Mouse (Mus musculus) splenic B cell, adult 2 months (primary cell): Measurements from ENCODE around the gene Tbx3.
A peak's percentile ranks its signal among the peaks of the same experiment; 100 is the strongest.

Experiments used
- DNase-seq: peaks from one replicate; pipeline ENCODE4 v3.0.0-alpha.2; 2011; ENCODE audit warnings: low read depth, low spot score
- H3K27me3 ChIP-seq: 2 replicates; pipeline ENCODE4 v1.6.1; 2012; ENCODE audit warnings: mild to moderate bottlenecking, low read length, moderate library complexity, mixed read lengths; ENCODE audit not compliant: control insufficient read depth, poor library complexity, insufficient read depth, severe bottlenecking
- H3K36me3 ChIP-seq: 2 replicates; pipeline ENCODE4 v1.6.1; 2012; ENCODE audit warnings: mild to moderate bottlenecking, low read length, moderate library complexity, mixed read lengths; ENCODE audit not compliant: control insufficient read depth, poor library complexity, insufficient read depth, severe bottlenecking

Gene Tbx3

DNA sequence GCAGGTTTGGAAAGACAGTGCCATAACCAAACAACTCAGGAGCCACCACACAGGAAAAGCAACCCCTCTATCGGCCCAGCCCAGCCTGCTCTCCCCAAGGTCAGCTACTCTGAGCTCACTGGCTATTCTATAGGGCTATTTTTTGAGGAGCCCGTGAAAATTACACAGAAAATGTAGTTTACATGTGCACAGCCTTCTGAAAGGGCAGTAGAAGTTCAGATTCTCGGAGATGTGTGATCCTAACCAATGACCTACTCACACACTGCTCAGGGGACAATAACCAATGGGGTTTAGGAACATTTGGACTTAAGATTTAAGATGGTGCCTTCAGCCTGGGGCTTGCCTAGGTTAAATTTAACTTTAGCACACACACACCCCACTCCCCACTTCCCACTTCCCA lies 19.0 kb downstream of the Tbx3 start:
- H3K36me3 ChIP-seq: no peaks in the 10 kb centered on the region
- peaks cover 2% of the 10 kb centered on the region; the same call in 1 of the 2 replicates for H3K27me3 ChIP-seq
- no peak for DNase-seq

DNA sequence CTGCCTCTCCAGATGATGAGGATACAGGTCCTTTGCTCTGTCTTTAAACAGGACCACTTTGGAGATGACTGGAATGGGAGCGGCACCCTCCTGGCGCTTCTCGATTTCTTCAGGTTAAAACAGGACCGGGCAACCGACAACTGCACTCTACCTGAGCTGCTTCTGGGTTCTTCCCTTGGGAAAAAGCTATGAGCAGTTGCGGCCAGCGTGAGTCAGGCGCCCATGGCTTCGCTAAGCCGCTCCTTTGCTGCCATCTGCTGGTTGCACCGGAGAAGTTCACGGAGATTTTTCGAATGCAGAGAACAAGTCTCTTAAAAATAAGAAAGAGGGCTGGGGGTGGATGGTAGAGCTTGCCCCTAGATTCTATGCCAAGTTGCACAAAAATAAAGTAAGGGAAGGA lies 20.6 kb downstream of the Tbx3 start:
- no peaks in the 10 kb centered on the region for H3K36me3 ChIP-seq
- peaks cover 1% of the 10 kb centered on the region for H3K27me3 ChIP-seq
- DNase-seq: peak; percentile 56

GRCm38 (mm10) chr5:119692425-119692824 lies 22.0 kb downstream of the Tbx3 start:
- no peaks in the 10 kb centered on the region for H3K36me3 ChIP-seq

DNA sequence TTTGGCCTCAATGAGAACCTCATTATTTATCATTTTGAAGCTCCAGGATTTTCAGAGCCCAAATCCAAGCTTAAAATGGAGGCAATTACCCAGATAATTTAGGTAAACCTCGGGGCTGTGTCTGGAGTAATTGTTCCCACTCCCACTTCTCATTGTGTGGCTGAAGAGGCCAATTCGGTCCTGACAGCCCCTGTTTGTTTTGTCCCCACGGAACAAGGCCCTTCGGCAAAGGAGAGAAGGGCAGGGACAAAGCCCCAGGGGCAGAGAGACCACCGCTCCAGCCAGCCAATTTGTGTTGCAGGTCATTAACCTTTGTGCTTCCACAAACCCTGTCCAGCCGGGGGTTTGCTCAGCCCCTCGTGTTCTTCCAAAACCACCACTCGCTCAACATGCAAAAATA lies 24.4 kb downstream of the Tbx3 start:
- DNase-seq: no peak
- Histone ChIP-seq H3K36me3 (no peaks in the 10 kb centered on the region), H3K27me3 (no peaks in the 10 kb centered on the region; the same call in 1 of the 2 replicates)

More at GRCm38 (mm10) chr5:119692425-119692824, 22.0 kb downstream of the Tbx3 start:
- no peaks in the 10 kb centered on the region; the same call in none of the 2 replicates for H3K27me3 ChIP-seq
- DNase-seq: no peak

DNA sequence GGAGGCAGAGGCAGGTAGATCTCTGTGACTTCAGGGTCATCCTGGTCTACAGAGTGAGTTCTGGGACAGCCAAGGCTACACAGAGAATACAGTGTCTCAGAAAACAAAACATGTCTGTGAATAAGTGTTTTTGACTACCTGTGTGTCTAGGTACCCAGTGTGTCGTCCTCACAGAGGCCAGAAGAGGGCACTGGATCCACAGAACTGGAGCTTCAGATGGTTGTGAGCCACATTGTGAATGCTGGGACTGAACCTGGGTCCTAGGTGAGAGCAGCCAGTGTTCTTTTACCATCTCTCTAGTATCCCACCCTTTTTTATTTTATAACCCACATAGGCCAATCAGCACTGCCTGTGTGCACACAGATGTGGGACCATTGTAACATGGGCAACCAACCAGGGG lies 32.6 kb downstream of the Tbx3 start:
- Histone ChIP-seq H3K27me3 (no peaks in the 10 kb centered on the region), H3K36me3 (no peaks in the 10 kb centered on the region)
- no peak for DNase-seq

DNA sequence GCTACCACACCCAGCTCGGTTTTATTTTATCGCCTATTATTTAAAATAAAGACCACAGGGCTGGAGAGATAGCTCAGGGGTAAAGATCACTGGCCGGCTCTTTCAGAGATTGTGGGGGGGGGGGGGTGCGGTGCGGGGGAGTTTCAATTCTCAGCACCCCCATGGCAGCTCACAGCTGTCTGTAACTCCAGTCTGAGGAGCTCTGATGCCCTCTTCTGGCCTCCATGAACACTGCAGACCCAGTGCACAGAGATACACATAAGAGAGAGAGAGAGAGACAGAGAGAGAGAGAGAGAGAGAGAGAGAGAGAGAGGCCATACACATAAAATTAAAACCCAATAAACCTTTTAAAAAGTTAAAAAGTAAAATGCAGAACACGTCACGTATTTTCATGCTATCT lies 34.4 kb downstream of the Tbx3 start:
- Histone ChIP-seq H3K36me3 (no peaks in the 10 kb centered on the region), H3K27me3 (no peaks in the 10 kb centered on the region)

DNA sequence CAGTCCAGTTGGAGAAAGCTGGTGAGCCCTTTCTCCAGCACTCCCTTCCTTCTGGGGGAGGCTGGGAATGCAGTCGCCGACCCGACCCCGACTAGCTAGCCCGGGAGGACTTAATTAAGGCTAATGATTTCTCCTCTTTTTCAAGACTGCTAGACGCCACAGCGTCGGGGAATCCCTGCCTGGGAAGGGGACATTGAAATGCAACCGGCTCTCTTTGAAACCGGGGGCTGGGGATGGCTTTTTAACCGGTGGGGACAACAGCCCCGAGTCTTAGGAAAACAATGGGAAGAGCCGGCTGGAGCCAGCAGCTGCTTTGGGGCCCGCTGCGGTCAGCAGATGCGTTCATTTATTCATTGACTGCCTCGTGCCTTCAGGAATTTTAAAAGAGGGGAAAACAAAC lies 36.0 kb downstream of the Tbx3 start:
- no peak for DNase-seq
- no peaks in the 10 kb centered on the region for H3K36me3 ChIP-seq
- H3K27me3 ChIP-seq: no peaks in the 10 kb centered on the region

More for the DNA sequence above, 34.4 kb downstream of the Tbx3 start:
- no peak for DNase-seq

DNA sequence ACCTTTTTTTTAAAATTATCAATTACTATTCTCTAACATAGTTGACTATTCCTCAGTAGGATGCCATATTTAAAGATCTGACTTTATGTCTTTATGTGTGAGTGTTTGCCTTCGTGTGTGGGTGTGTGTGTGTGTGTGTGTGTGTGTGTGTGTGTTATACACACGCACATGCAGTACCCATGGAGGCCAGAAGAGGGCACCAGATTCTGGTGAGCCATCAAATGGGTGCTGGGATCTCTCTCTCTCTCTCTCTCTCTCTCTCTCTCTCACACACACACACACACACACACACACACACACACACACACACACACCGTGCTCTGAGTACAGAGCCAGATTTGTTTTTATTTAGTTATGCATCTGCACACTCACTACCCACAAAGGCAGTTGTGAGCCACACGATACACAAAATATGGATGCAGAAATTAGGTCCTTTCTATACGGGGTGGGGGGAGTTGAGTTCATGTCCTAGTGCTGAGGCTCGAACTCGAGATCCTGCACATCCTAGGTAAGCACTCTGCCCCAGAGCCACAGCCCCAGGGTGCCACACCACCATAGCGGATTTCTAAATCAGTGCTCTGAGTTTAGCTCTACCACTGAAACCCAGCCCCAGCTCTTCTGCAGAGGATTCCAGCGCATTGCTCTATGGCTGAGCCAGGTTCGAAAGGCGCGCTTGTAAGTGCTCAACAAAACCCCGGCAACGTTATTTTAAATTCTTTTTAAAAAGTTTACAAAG lies 38.5 kb downstream of the Tbx3 start:
- DNase-seq: no peak
- Histone ChIP-seq H3K36me3 (no peaks in the 10 kb centered on the region), H3K27me3 (no peaks in the 10 kb centered on the region)

DNA sequence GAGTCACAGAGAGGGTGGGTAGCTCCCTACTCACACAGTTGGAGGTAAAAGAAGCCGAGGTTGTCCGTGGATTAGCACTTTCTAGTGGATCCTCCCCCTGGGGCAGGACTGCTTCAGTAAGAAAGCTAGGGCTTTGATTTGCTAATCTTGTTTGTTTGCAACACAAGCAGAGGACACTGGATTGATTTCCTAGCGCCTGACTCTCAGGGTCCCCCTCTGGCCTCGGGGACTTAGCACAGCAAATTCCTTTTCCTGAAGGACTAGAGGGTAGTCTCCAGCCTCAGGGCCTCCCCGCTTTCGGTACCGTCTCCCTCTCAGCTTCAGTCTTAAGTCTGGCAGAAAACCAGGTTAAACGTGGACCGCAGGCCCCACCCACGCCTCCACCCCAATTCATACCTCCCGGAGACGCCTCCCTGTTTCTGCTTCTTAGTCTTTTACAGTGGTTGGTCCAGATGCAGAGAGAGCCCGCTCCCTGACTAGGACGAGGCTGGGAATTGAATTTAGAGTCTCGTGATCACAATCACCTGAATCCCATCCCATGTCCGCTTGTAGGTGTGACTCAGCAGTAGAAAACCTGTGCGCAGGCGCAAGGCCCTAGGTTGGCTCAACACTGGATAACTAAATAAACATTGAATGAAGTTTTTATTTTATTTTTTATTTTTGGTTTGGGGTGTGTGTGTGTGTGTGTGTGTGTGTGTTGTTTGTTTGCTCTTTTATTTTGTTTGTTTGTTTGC lies 39.5 kb downstream of the Tbx3 start:
- no peaks in the 10 kb centered on the region for H3K36me3 ChIP-seq
- H3K27me3 ChIP-seq: no peaks in the 10 kb centered on the region
- no peak for DNase-seq

- H3K36me3 ChIP-seq: no peaks in the 10 kb centered on the region
- no peaks in the 10 kb centered on the region for H3K27me3 ChIP-seq
- DNase-seq: no peak
Observed at GRCm38 (mm10) chr5:119710756-119711155, 40.3 kb downstream of the Tbx3 start.

GRCm38 (mm10) chr5:119711626-119712025 lies 41.2 kb downstream of the Tbx3 start:
- no peak for DNase-seq
- Histone ChIP-seq H3K27me3 (no peaks in the 10 kb centered on the region), H3K36me3 (no peaks in the 10 kb centered on the region)

DNA sequence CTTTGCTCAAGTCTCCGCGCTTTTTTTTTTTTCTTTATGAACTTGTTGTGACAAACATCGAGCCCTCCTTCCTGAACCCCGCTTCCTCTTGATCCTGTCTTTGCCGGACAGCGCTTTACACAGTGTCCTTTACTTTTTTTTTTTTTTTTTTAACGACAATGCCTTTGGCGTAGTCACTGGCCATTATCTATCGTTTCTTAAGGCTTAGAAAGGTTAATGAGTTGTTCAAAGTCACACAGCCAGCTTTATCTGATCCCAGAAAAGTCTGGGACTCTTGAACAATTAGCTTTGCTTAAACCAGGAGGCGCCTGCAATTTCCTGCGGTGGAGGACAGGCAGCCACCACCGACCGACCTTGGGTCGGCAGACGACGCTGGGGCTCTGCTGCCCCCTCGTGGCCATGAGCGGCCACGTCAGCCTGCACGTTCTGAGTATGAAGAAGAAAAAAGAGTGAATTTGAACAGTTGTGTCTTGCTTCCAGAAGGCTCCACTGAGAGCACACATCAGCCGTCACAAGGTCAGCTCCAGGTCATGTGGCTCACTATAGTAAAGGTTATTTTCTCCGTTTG lies 42.3 kb downstream of the Tbx3 start:
- DNase-seq: peak; percentile 51
- no peaks in the 10 kb centered on the region for H3K27me3 ChIP-seq

GRCm38 (mm10) chr5:119720471-119721265 lies 50.2 kb downstream of the Tbx3 start:
- Histone ChIP-seq H3K27me3 (no peaks in the 10 kb centered on the region), H3K36me3 (no peaks in the 10 kb centered on the region)
- DNase-seq: no peak

More for the DNA sequence above, 42.3 kb downstream of the Tbx3 start:
- no peaks in the 10 kb centered on the region for H3K36me3 ChIP-seq

- Histone ChIP-seq H3K27me3 (no peaks in the 10 kb centered on the region), H3K36me3 (no peaks in the 10 kb centered on the region)
- no peak for DNase-seq
Observed at GRCm38 (mm10) chr5:119732978-119733377, 62.5 kb downstream of the Tbx3 start.
